Mouse (Mus musculus): ENCODE data around the gene Cpm. TPM values are rescaled to one million over a fixed set of nuclear protein-coding genes. Genes with fewer than 3 reads are reported as not detected.

Cpm gene
- polyA plus RNA-seq, 1 experiment from 2014 or later = 3.7 TPM

GRCm38 (mm10) chr10:117642491-117643262 is 13.4 kb downstream of the Cpm start:
- no peak overlapping the region for H3K4me3 ChIP-seq (ENCODE audit: low read length)
- H3K4me2 ChIP-seq (ENCODE audit: low read depth, low read length) = no peak overlapping the region
- WGBS = 89% methylated on average over 15 of the region's 15 CpGs
- no peak overlapping the region for H3K27ac ChIP-seq (ENCODE audit: low read length)
- no peaks in the 10 kb centered on the region for H3K27me3 ChIP-seq (ENCODE audit: control insufficient read depth, insufficient read depth, low read length)
- no peaks in the 10 kb centered on the region for H3K36me3 ChIP-seq (ENCODE audit: control insufficient read depth, insufficient read depth)
- H3K9me3 ChIP-seq (replicated peaks; ENCODE audit: control insufficient read depth, low read length) = no peaks in the 10 kb centered on the region
- H3K4me1 ChIP-seq (ENCODE audit: control insufficient read depth, insufficient read depth, low read length) = peaks cover 3% of the 10 kb centered on the region; the same call in 1 of the 2 replicates
- no peak overlapping the region for H3K9ac ChIP-seq (ENCODE audit: low read length)
- ATAC-seq (replicated peaks; ENCODE audit: extremely low read depth, insufficient read depth, low FRiP score) = no peak

DNA sequence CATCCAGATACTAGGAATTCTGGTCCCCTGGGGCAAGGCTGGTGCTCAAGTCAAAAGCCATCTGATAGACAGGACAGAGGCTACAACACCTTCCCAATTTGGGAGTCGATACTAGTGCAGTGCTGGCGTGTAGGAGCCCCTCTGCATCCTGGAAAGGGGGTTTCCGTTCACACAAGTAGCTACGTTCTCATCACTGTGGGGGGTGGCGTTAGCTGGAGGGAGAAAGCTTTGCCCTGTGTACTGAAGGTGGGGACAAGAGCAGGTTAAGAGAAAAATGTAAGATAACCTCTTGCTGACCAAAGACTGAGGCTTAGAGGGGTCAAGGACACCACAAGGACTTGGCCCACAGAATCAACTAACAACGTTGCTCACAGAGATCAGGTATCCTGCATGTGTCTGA is 14.0 kb downstream of the Cpm start:
- peaks cover 3% of the 10 kb centered on the region; the same call in 1 of the 2 replicates for H3K4me1 ChIP-seq (ENCODE audit: control insufficient read depth, insufficient read depth, low read length)
- no peaks in the 10 kb centered on the region for H3K36me3 ChIP-seq (ENCODE audit: control insufficient read depth, insufficient read depth)
- WGBS = 70% methylated on average over 6 of the region's 6 CpGs
- no peak for ATAC-seq (replicated peaks; ENCODE audit: extremely low read depth, insufficient read depth, low FRiP score)
- no peak overlapping the region for H3K4me3 ChIP-seq (ENCODE audit: low read length)
- no peak overlapping the region for H3K27ac ChIP-seq (ENCODE audit: low read length)
- H3K27me3 ChIP-seq (ENCODE audit: control insufficient read depth, insufficient read depth, low read length) = no peaks in the 10 kb centered on the region
- no peaks in the 10 kb centered on the region for H3K9me3 ChIP-seq (replicated peaks; ENCODE audit: control insufficient read depth, low read length)
- no peak overlapping the region for H3K4me2 ChIP-seq (ENCODE audit: low read depth, low read length)
- H3K9ac ChIP-seq (ENCODE audit: low read length) = no peak overlapping the region

DNA sequence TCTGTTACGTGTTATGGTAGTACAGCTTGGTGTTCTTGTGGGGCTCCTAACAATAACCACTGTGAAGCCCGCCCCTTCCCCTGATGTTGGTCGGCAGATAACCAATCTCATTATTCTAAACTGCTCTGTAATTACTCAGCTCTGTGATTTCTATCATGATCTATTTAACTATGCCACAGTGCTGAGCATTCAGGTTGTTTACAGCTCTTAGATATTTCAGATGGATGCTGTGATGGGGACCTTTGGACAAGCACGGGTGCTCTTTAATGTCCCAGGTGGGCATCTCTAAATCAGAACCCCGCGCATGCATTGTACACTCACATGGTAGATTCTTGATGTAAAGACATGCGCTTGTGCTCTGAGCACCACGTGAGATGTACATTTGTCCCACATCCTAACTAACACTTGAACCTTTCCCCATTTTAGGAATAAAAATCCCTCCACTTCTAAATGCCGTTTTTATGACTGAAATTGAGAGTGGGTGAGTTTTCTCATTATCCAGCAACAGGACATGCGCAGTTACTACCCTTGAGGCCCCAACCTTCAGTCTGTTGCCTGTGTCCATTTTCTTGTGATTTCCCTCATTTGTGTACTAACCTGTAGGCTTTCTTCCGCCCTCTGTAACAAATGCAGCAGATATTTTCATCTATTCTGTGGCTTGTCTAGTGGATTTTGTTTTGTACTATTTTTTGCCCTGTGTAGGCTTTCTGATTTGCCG is 14.6 kb downstream of the Cpm start:
- H3K36me3 ChIP-seq (ENCODE audit: control insufficient read depth, insufficient read depth) = no peaks in the 10 kb centered on the region
- H3K4me3 ChIP-seq (ENCODE audit: low read length) = no peak overlapping the region
- H3K4me1 ChIP-seq (ENCODE audit: control insufficient read depth, insufficient read depth, low read length) = peaks cover 3% of the 10 kb centered on the region; the same call in 1 of the 2 replicates
- H3K27ac ChIP-seq (ENCODE audit: low read length) = no peak overlapping the region
- ATAC-seq (replicated peaks; ENCODE audit: extremely low read depth, insufficient read depth, low FRiP score) = no peak
- WGBS = 83% methylated on average over 12 of the region's 12 CpGs
- H3K27me3 ChIP-seq (ENCODE audit: control insufficient read depth, insufficient read depth, low read length) = no peaks in the 10 kb centered on the region
- H3K9ac ChIP-seq (ENCODE audit: low read length) = no peak overlapping the region
- H3K4me2 ChIP-seq (ENCODE audit: low read depth, low read length) = no peak overlapping the region
- no peaks in the 10 kb centered on the region for H3K9me3 ChIP-seq (replicated peaks; ENCODE audit: control insufficient read depth, low read length)

DNA sequence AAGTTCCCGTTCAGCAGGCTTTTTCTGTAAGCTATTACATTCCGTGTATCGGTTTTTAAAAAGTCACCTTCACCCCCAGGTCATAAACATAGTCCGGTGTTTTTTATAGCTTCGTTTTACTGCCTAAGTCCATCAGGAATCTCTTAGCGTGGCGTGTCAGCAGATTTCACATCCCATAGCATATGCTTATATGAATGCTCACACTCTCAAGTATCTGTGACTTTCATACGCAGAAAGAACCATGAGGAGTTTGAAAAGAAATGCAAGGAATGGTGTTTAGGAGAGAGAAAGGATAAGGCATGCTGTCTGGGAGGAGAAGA is 15.1 kb downstream of the Cpm start:
- Histone ChIP-seq H3K9ac (ENCODE audit: low read length) (no peak overlapping the region), H3K36me3 (ENCODE audit: control insufficient read depth, insufficient read depth) (no peaks in the 10 kb centered on the region), H3K4me3 (ENCODE audit: low read length) (no peak overlapping the region), H3K27me3 (ENCODE audit: control insufficient read depth, insufficient read depth, low read length) (no peaks in the 10 kb centered on the region), H3K27ac (ENCODE audit: low read length) (no peak overlapping the region), H3K9me3 (replicated peaks; ENCODE audit: control insufficient read depth, low read length) (no peaks in the 10 kb centered on the region), H3K4me1 (ENCODE audit: control insufficient read depth, insufficient read depth, low read length) (peaks cover 3% of the 10 kb centered on the region; the same call in 1 of the 2 replicates), H3K4me2 (ENCODE audit: low read depth, low read length) (no peak overlapping the region)
- ATAC-seq (replicated peaks; ENCODE audit: extremely low read depth, insufficient read depth, low FRiP score) = no peak
- 77% methylated on average over 8 of the region's 8 CpGs for WGBS

GRCm38 (mm10) chr10:117644828-117645227 is 15.5 kb downstream of the Cpm start:
- no peaks in the 10 kb centered on the region for H3K36me3 ChIP-seq (ENCODE audit: control insufficient read depth, insufficient read depth)
- H3K27me3 ChIP-seq (ENCODE audit: control insufficient read depth, insufficient read depth, low read length) = no peaks in the 10 kb centered on the region
- WGBS = 85% methylated on average over 11 of the region's 11 CpGs
- H3K4me2 ChIP-seq (ENCODE audit: low read depth, low read length) = no peak overlapping the region
- no peak for ATAC-seq (replicated peaks; ENCODE audit: extremely low read depth, insufficient read depth, low FRiP score)
- no peak overlapping the region for H3K9ac ChIP-seq (ENCODE audit: low read length)
- peaks cover 3% of the 10 kb centered on the region; the same call in 1 of the 2 replicates for H3K4me1 ChIP-seq (ENCODE audit: control insufficient read depth, insufficient read depth, low read length)
- H3K9me3 ChIP-seq (replicated peaks; ENCODE audit: control insufficient read depth, low read length) = no peaks in the 10 kb centered on the region
- no peak overlapping the region for H3K4me3 ChIP-seq (ENCODE audit: low read length)
- H3K27ac ChIP-seq (ENCODE audit: low read length) = no peak overlapping the region

DNA sequence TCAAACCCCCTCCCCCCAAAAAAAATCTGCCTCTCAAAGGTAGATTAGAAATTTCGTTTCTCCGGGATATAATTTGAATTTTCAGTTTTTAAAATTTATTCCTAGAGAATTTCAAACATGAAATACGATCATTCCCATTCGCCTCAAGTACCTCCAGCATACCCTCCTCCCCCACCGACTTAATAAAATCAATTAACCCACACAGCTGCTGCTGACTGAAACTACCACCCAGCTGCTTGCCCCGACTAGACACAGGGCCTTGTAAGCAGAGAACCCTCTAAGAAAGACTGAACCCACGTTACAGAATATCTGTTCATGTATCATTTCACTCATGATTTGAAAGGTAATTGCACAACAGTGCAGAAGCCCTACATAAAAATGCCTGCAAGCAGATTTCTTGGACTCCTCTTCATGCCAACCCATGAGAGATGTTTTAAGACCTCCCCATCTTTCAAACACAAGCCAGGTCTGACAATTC is 16.2 kb downstream of the Cpm start:
- no peak for ATAC-seq (replicated peaks; ENCODE audit: extremely low read depth, insufficient read depth, low FRiP score)
- Histone ChIP-seq H3K27me3 (ENCODE audit: control insufficient read depth, insufficient read depth, low read length) (no peaks in the 10 kb centered on the region), H3K4me1 (ENCODE audit: control insufficient read depth, insufficient read depth, low read length) (peaks cover 3% of the 10 kb centered on the region; the same call in 1 of the 2 replicates), H3K4me3 (ENCODE audit: low read length) (no peak overlapping the region), H3K9me3 (replicated peaks; ENCODE audit: control insufficient read depth, low read length) (no peaks in the 10 kb centered on the region), H3K36me3 (ENCODE audit: control insufficient read depth, insufficient read depth) (no peaks in the 10 kb centered on the region), H3K27ac (ENCODE audit: low read length) (no peak overlapping the region), H3K4me2 (ENCODE audit: low read depth, low read length) (no peak overlapping the region), H3K9ac (ENCODE audit: low read length) (no peak overlapping the region)
- WGBS = 80% methylated on average over 7 of the region's 7 CpGs

DNA sequence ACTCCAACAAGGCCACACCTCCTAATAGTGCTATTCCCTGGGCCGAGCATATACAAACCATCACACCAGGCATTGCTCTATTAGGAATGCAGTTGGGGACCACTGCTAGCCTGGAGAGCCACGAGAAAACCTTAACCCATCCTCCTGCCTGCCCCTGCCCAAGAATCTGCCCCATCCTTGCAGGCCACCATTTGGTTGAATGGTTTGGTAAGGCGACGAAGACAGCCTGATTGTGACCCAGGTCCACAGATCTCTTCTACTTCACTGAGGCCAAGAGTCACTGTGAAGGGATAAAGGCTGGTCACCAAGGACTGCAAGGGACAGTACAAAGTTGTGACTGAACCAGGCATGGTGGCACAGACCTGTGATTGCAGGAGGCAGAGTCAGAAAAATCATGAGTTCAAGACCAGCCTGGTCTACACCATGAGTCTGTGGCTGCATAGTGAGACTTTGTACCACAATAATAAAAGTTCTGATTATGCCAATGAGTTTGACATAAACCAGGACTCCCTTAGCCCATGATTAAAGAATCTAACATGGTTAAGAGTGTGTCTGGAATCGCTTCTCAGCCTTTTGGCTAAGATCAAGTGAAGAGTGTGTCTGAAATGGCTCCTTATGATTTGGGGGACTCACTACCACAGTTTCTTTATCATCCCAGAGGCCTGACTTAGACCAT is 17.3 kb downstream of the Cpm start:
- no peaks in the 10 kb centered on the region for H3K27me3 ChIP-seq (ENCODE audit: control insufficient read depth, insufficient read depth, low read length)
- H3K9ac ChIP-seq (ENCODE audit: low read length) = no peak overlapping the region
- no peak for ATAC-seq (replicated peaks; ENCODE audit: extremely low read depth, insufficient read depth, low FRiP score)
- H3K36me3 ChIP-seq (ENCODE audit: control insufficient read depth, insufficient read depth) = no peaks in the 10 kb centered on the region
- H3K4me3 ChIP-seq (ENCODE audit: low read length) = no peak overlapping the region
- H3K9me3 ChIP-seq (replicated peaks; ENCODE audit: control insufficient read depth, low read length) = no peaks in the 10 kb centered on the region
- 86% methylated on average over 5 of the region's 5 CpGs for WGBS
- H3K27ac ChIP-seq (ENCODE audit: low read length) = no peak overlapping the region
- H3K4me2 ChIP-seq (ENCODE audit: low read depth, low read length) = no peak overlapping the region
- H3K4me1 ChIP-seq (ENCODE audit: control insufficient read depth, insufficient read depth, low read length) = peaks cover 1% of the 10 kb centered on the region; the same call in 1 of the 2 replicates

- no peak overlapping the region for H3K4me2 ChIP-seq (ENCODE audit: low read depth, low read length)
- no peak overlapping the region for H3K27ac ChIP-seq (ENCODE audit: low read length)
- no peak overlapping the region for H3K9ac ChIP-seq (ENCODE audit: low read length)
- H3K27me3 ChIP-seq (ENCODE audit: control insufficient read depth, insufficient read depth, low read length) = no peaks in the 10 kb centered on the region
- no peaks in the 10 kb centered on the region for H3K36me3 ChIP-seq (ENCODE audit: control insufficient read depth, insufficient read depth)
- ATAC-seq (replicated peaks; ENCODE audit: extremely low read depth, insufficient read depth, low FRiP score) = no peak
- WGBS = 83% methylated on average over 13 of the region's 13 CpGs
- no peaks in the 10 kb centered on the region for H3K4me1 ChIP-seq (ENCODE audit: control insufficient read depth, insufficient read depth, low read length)
- no peaks in the 10 kb centered on the region for H3K9me3 ChIP-seq (replicated peaks; ENCODE audit: control insufficient read depth, low read length)
- H3K4me3 ChIP-seq (ENCODE audit: low read length) = no peak overlapping the region
Measured at GRCm38 (mm10) chr10:117647158-117647505, 17.8 kb downstream of the Cpm start.

- Histone ChIP-seq H3K27me3 (ENCODE audit: control insufficient read depth, insufficient read depth, low read length) (no peaks in the 10 kb centered on the region), H3K4me3 (ENCODE audit: low read length) (no peak overlapping the region), H3K4me1 (ENCODE audit: control insufficient read depth, insufficient read depth, low read length) (no peaks in the 10 kb centered on the region), H3K4me2 (ENCODE audit: low read depth, low read length) (no peak overlapping the region), H3K36me3 (ENCODE audit: control insufficient read depth, insufficient read depth) (no peaks in the 10 kb centered on the region), H3K27ac (ENCODE audit: low read length) (no peak overlapping the region), H3K9me3 (replicated peaks; ENCODE audit: control insufficient read depth, low read length) (no peaks in the 10 kb centered on the region), H3K9ac (ENCODE audit: low read length) (no peak overlapping the region)
- ATAC-seq (replicated peaks; ENCODE audit: extremely low read depth, insufficient read depth, low FRiP score) = no peak
- WGBS = 89% methylated on average over 2 of the region's 2 CpGs
Measured at GRCm38 (mm10) chr10:117647964-117648472, 18.7 kb downstream of the Cpm start.
